Mouse (Mus musculus): ENCODE results near the gene Tenm2. TPM values are rescaled to one million over a fixed set of nuclear protein-coding genes. Genes with fewer than 3 reads are reported as not detected.

Tenm2 gene
- polyA plus RNA-seq, 1 experiment from 2014 or later: 0.23 TPM

- H3K27me3 ChIP-seq (replicated peaks): no peaks in the 10 kb centered on the region
- no peaks in the 10 kb centered on the region for H3K36me3 ChIP-seq
- no peaks in the 10 kb centered on the region for H3K4me1 ChIP-seq
- H3K9ac ChIP-seq: no peak overlapping the region
- H3K4me3 ChIP-seq: no peak overlapping the region
- ATAC-seq: no peak
- no peak overlapping the region for H3K27ac ChIP-seq
- H3K9me3 ChIP-seq (replicated peaks): no peaks in the 10 kb centered on the region
- no peak overlapping the region for H3K4me2 ChIP-seq
- 69% methylated on average over 1 of the region's 1 CpGs for WGBS (ENCODE audit: insufficient replicate concordance)
Measured at GRCm38 (mm10) chr11:36350264-36350663, 885.5 kb downstream of the Tenm2 start.

GRCm38 (mm10) chr11:36349856-36350255, 885.9 kb downstream of the Tenm2 start:
- no peak for ATAC-seq
- Histone ChIP-seq H3K9ac (no peak overlapping the region), H3K4me2 (no peak overlapping the region), H3K27ac (no peak overlapping the region), H3K27me3 (replicated peaks) (no peaks in the 10 kb centered on the region), H3K4me3 (no peak overlapping the region), H3K36me3 (no peaks in the 10 kb centered on the region), H3K4me1 (no peaks in the 10 kb centered on the region), H3K9me3 (replicated peaks) (no peaks in the 10 kb centered on the region)
- WGBS (ENCODE audit: insufficient replicate concordance): 62% methylated on average over 2 of the region's 2 CpGs

- Histone ChIP-seq H3K36me3 (no peaks in the 10 kb centered on the region), H3K4me1 (no peaks in the 10 kb centered on the region), H3K9me3 (replicated peaks) (no peaks in the 10 kb centered on the region), H3K27me3 (replicated peaks) (no peaks in the 10 kb centered on the region), H3K9ac (no peak overlapping the region), H3K27ac (no peak overlapping the region), H3K4me3 (no peak overlapping the region), H3K4me2 (no peak overlapping the region)
- ATAC-seq: no peak
- WGBS (ENCODE audit: insufficient replicate concordance): 72% methylated on average over 3 of the region's 3 CpGs
Measured at GRCm38 (mm10) chr11:36341799-36342198, 894.0 kb downstream of the Tenm2 start.

GRCm38 (mm10) chr11:36338424-36338823, 897.3 kb downstream of the Tenm2 start:
- H3K27ac ChIP-seq: no peak overlapping the region
- no peaks in the 10 kb centered on the region for H3K36me3 ChIP-seq
- H3K4me3 ChIP-seq: no peak overlapping the region
- no peaks in the 10 kb centered on the region for H3K9me3 ChIP-seq (replicated peaks)
- WGBS (ENCODE audit: insufficient replicate concordance): 67% methylated on average over 4 of the region's 4 CpGs
- H3K4me1 ChIP-seq: no peaks in the 10 kb centered on the region
- no peak for ATAC-seq
- H3K4me2 ChIP-seq: no peak overlapping the region
- H3K9ac ChIP-seq: no peak overlapping the region
- no peaks in the 10 kb centered on the region for H3K27me3 ChIP-seq (replicated peaks)

GRCm38 (mm10) chr11:36337063-36337462, 898.7 kb downstream of the Tenm2 start:
- Histone ChIP-seq H3K4me3 (no peak overlapping the region), H3K36me3 (no peaks in the 10 kb centered on the region), H3K9me3 (replicated peaks) (no peaks in the 10 kb centered on the region), H3K4me1 (no peaks in the 10 kb centered on the region), H3K27me3 (replicated peaks) (no peaks in the 10 kb centered on the region), H3K4me2 (no peak overlapping the region), H3K27ac (no peak overlapping the region), H3K9ac (no peak overlapping the region)
- no peak for ATAC-seq
- 67% methylated on average over 6 of the region's 6 CpGs for WGBS (ENCODE audit: insufficient replicate concordance)

GRCm38 (mm10) chr11:36335147-36335546, 900.6 kb downstream of the Tenm2 start:
- Histone ChIP-seq H3K4me2 (no peak overlapping the region), H3K27me3 (replicated peaks) (no peaks in the 10 kb centered on the region), H3K9me3 (replicated peaks) (no peaks in the 10 kb centered on the region), H3K27ac (no peak overlapping the region), H3K4me3 (no peak overlapping the region), H3K9ac (no peak overlapping the region), H3K36me3 (no peaks in the 10 kb centered on the region), H3K4me1 (no peaks in the 10 kb centered on the region)
- 56% methylated on average over 5 of the region's 5 CpGs for WGBS (ENCODE audit: insufficient replicate concordance)
- ATAC-seq: no peak

- Histone ChIP-seq H3K36me3 (no peaks in the 10 kb centered on the region), H3K27me3 (replicated peaks) (no peaks in the 10 kb centered on the region), H3K4me2 (no peak overlapping the region), H3K27ac (no peak overlapping the region), H3K4me3 (no peak overlapping the region), H3K9ac (no peak overlapping the region), H3K9me3 (replicated peaks) (no peaks in the 10 kb centered on the region), H3K4me1 (no peaks in the 10 kb centered on the region)
- no peak for ATAC-seq
- WGBS (ENCODE audit: insufficient replicate concordance): 18% methylated on average over 7 of the region's 7 CpGs
Measured at GRCm38 (mm10) chr11:36334100-36334735, 901.5 kb downstream of the Tenm2 start.

GRCm38 (mm10) chr11:36332222-36332621, 903.5 kb downstream of the Tenm2 start:
- ATAC-seq: no peak
- Histone ChIP-seq H3K36me3 (no peaks in the 10 kb centered on the region), H3K27me3 (replicated peaks) (no peaks in the 10 kb centered on the region), H3K4me1 (no peaks in the 10 kb centered on the region), H3K9me3 (replicated peaks) (no peaks in the 10 kb centered on the region), H3K9ac (no peak overlapping the region), H3K4me2 (no peak overlapping the region), H3K4me3 (no peak overlapping the region), H3K27ac (no peak overlapping the region)
- WGBS (ENCODE audit: insufficient replicate concordance): 75% methylated on average over 12 of the region's 12 CpGs

GRCm38 (mm10) chr11:36331408-36332178, 904.2 kb downstream of the Tenm2 start:
- no peaks in the 10 kb centered on the region for H3K4me1 ChIP-seq
- no peaks in the 10 kb centered on the region for H3K36me3 ChIP-seq
- H3K9ac ChIP-seq: no peak overlapping the region
- no peaks in the 10 kb centered on the region for H3K9me3 ChIP-seq (replicated peaks)
- H3K27me3 ChIP-seq (replicated peaks): no peaks in the 10 kb centered on the region
- no peak overlapping the region for H3K4me3 ChIP-seq
- 65% methylated on average over 13 of the region's 13 CpGs for WGBS (ENCODE audit: insufficient replicate concordance)
- no peak for ATAC-seq
- no peak overlapping the region for H3K4me2 ChIP-seq
- no peak overlapping the region for H3K27ac ChIP-seq

GRCm38 (mm10) chr11:36327243-36327642, 908.5 kb downstream of the Tenm2 start:
- Histone ChIP-seq H3K9ac (no peak overlapping the region), H3K9me3 (replicated peaks) (no peaks in the 10 kb centered on the region), H3K4me2 (no peak overlapping the region), H3K27me3 (replicated peaks) (no peaks in the 10 kb centered on the region), H3K4me1 (no peaks in the 10 kb centered on the region), H3K27ac (no peak overlapping the region), H3K36me3 (no peaks in the 10 kb centered on the region), H3K4me3 (no peak overlapping the region)
- 48% methylated on average over 5 of the region's 5 CpGs for WGBS (ENCODE audit: insufficient replicate concordance)
- ATAC-seq: no peak

GRCm38 (mm10) chr11:36309317-36309716, 926.4 kb downstream of the Tenm2 start:
- H3K4me3 ChIP-seq: no peak overlapping the region
- no peaks in the 10 kb centered on the region for H3K27me3 ChIP-seq (replicated peaks)
- ATAC-seq: no peak
- WGBS (ENCODE audit: insufficient replicate concordance): 60% methylated on average over 4 of the region's 4 CpGs
- no peaks in the 10 kb centered on the region for H3K36me3 ChIP-seq
- no peak overlapping the region for H3K9ac ChIP-seq
- H3K27ac ChIP-seq: no peak overlapping the region
- no peak overlapping the region for H3K4me2 ChIP-seq
- H3K9me3 ChIP-seq (replicated peaks): no peaks in the 10 kb centered on the region
- no peaks in the 10 kb centered on the region for H3K4me1 ChIP-seq

GRCm38 (mm10) chr11:36307276-36307675, 928.5 kb downstream of the Tenm2 start:
- Histone ChIP-seq H3K9me3 (replicated peaks) (no peaks in the 10 kb centered on the region), H3K4me2 (no peak overlapping the region), H3K4me1 (no peaks in the 10 kb centered on the region), H3K36me3 (no peaks in the 10 kb centered on the region), H3K4me3 (no peak overlapping the region), H3K27me3 (replicated peaks) (no peaks in the 10 kb centered on the region), H3K9ac (no peak overlapping the region), H3K27ac (no peak overlapping the region)
- WGBS (ENCODE audit: insufficient replicate concordance): 74% methylated on average over 6 of the region's 6 CpGs
- ATAC-seq: no peak

All from liver, embryonic 12.5 days (tissue).